Mouse (Mus musculus): ENCODE data around the gene Rho.

The Rho gene

DNA sequence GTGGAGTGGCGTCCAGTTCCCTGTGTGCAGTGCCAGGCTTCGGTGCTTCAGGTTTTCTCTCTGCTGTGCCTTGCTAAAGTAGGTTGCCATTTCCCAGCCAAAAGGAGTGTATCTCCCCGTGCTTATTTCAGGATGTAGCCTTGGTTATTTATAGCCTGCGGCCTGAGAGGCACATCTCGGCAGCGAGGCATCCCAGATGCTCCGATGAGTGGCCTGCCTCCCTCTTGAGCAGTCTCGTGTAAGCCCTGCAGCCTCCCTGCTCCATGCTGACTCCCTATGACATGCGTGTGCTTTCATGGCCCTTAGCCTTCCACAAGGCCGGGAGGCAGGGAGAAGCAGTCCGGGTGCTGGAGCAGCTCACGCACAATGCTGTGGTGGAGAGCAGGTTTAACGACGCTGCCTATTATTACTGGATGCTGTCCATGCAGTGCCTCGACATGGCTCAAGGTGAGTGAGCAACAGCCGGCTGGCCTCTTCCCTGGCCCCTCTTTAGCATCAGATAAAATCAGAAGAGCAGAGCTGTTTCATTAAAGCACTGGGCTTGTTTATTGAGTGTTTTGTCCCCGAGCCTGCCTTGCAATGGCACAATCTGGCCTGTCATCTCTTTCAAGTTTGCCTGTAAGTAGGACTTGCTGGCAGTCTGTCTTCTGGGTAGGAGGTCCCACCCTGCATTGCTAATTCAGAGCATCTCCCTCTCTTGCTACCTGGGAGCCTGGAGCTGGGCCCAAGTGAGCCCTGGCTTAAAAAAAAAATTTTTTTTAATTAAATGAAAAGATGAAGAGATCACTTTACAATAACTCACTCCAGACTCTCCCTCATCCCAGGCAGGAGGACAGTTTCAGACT lies 15.7 kb upstream of the Rho start:
- no peak for DNase-seq (ENCODE audit: low read depth, low spot score)

DNA sequence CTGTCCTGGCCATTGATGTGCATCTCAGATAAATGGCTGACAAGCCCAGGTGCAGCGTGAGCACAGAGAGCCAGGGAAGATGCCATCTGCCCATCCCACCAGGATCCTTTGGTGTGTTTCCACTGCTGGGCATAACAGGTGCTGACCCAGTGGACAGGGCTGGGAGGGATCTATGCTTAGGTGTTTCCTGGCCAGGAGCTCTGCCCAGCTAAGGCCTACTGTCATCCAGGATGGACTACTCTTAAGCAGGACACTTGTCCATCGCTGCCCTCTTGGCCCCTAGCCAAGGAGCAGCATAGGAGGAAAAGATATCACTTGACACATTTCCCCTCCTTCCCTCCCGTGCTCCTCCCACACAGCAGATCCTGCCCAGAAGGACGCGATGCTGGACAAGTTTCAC lies 14.9 kb upstream of the Rho start:
- DNase-seq (ENCODE audit: low read depth, low spot score): no peak

GRCm38 (mm10) chr6:115918615-115919014 lies 12.9 kb upstream of the Rho start:
- no peak for DNase-seq (ENCODE audit: low read depth, low spot score)

DNA sequence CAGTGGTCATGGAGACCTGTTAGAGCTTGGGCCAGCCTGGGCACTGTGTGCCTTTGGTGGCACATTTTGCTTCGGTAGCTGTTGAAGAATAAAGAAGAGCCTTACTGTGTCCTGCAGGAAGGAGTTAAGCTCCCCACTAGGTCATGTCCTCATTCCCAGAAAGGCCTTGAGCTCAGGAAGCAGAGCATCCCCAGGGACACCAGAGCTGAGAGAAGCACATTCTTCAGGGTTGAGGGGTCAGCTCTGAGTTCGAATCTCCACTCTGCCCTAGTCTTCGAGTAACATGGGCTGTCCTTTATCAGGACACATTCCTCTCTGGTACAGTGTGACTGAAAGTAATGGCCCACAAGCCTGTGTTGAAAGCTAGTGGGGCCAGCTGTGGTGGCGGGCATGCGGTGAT lies 11.7 kb upstream of the Rho start:
- no peak for DNase-seq (ENCODE audit: low read depth, low spot score)

- DNase-seq (ENCODE audit: low read depth, low spot score): no peak
These were observed 6.7 kb upstream of the Rho start for GRCm38 (mm10) chr6:115924829-115925228.

- no peak for DNase-seq (ENCODE audit: low read depth, low spot score)
These were observed 5.1 kb upstream of the Rho start for GRCm38 (mm10) chr6:115926416-115926815.

- no peak for DNase-seq (ENCODE audit: low read depth, low spot score)
These were observed 4.0 kb upstream of the Rho start for GRCm38 (mm10) chr6:115927292-115928242.

DNA sequence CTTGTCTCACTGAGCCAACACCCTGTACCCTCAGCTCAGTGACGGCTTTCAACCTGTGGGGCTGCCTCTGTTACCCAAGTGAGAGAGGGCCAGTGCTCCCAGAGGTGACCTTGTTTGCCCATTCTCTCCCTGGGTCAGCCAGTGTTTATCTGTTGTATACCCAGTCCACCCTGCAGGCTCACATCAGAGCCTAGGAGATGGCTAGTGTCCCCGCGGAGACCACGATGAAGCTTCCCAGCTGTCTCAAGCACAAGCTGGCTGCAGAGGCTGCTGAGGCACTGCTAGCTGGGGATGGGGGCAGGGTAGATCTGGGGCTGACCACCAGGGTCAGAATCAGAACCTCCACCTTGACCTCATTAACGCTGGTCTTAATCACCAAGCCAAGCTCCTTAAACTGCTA lies 1.5 kb upstream of the Rho start:
- no peak for DNase-seq (ENCODE audit: low read depth, low spot score)

DNA sequence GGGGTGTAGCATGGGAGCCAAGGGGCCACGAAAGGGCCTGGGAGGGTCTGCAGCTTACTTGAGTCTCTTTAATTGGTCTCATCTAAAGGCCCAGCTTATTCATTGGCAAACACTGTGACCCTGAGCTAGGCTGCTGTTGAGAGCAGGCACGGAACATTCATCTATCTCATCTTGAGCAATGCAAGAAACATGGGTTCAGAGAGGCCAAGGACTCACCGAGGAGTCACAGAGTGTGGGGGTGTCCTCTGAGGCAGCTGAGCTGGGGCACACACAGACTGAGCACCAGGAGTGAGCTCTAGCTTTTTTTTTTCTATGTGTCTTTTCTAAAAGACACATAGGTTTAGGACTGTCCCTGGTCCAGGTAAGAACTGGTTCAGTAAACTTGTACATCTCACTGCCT lies 843 bp downstream of the Rho start:
- DNase-seq (ENCODE audit: low read depth, low spot score): no peak

GRCm38 (mm10) chr6:115935544-115935943 lies 4.0 kb downstream of the Rho start:
- DNase-seq (ENCODE audit: low read depth, low spot score): no peak

DNA sequence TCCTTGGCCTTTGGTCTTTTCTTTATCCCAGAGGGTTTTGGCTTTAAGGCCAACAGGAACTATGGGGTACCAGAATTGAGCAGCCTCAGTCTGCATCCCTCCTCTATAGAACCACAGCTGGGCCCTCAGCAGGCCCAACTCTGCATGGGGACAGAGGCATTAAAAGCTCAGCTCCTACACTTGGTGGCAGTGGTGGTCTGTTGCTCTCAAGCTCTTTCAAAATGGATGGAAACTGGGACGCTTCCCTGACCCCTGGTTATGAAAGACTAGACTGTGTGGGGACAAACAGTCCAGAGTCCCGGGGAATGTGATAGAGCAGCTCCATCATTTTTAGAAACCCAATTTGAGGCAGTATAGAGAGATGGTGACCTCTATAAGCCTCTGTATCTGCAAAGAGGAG lies 6.5 kb downstream of the Rho start:
- no peak for DNase-seq (ENCODE audit: low read depth, low spot score)

DNA sequence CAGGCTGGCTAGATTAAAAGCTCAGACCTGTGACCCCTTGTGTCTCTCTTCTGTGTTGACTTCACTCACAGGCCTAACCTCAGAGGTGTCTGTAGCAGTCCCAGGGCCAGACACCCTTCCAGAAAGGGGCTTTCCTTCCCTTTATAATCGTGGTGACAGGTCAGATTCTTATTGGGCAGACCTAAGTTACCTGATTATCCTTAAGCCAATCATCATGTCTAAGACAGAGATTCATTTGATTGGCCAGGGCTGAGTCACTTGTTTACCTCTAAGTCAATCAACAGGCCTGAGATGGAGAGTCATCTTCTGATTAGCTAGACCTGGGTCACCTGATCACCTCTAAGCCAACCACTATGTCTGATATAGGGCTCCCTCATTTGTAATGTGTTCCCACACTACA lies 7.2 kb downstream of the Rho start:
- DNase-seq (ENCODE audit: low read depth, low spot score): peak; percentile 17

DNA sequence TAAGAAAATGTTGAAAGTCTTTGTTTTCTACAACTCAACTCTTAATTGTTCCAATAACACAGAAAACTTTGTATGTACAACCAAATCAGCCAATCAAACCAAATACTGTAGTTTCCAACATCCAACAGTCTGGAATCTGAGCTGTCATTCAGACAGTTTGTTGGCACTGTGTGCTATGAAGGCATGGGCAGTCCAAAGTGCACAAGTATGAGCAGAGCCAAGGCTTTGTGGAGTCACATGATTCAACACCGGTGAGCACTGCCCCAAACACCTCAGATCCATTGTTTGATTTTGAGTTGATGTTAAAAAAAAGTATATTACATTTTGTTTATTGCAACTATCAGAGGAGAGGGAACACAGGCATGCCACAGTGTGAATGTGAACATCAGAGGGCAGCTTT lies 9.1 kb downstream of the Rho start:
- DNase-seq (ENCODE audit: low read depth, low spot score): no peak

GRCm38 (mm10) chr6:115941128-115941527 lies 9.6 kb downstream of the Rho start:
- DNase-seq (ENCODE audit: low read depth, low spot score): no peak

GRCm38 (mm10) chr6:115943498-115944427 lies 12.2 kb downstream of the Rho start:
- no peak for DNase-seq (ENCODE audit: low read depth, low spot score)

DNA sequence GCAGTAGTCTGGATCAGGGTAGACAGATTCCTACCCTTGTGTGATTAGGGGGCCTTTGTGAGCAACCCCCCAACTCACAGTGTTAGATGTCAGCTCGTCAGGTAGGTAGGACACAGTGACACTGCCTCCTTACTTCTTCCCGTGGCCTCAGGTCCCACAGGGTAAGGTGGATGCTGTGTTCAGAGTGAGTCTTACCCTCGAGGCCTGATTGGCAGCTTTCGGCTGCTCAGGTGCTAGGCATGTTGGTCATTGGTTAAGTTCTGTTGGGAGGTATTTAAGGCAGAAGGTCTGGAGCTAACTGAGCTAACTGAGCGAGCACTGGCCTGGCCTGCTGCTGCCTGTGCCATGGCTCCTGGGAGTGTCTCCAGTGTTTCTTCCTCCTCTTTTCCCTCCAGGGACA lies 13.1 kb downstream of the Rho start, which contains the start of gene H1foo:
Gene H1foo, plus strand, starts transcription at position 301 of the 400 bp plus-strand sequence.
- no peak for DNase-seq (ENCODE audit: low read depth, low spot score)

GRCm38 (mm10) chr6:115945633-115946032 lies 14.1 kb downstream of the Rho start:
- peak; percentile 50 for DNase-seq (ENCODE audit: low read depth, low spot score)

DNA sequence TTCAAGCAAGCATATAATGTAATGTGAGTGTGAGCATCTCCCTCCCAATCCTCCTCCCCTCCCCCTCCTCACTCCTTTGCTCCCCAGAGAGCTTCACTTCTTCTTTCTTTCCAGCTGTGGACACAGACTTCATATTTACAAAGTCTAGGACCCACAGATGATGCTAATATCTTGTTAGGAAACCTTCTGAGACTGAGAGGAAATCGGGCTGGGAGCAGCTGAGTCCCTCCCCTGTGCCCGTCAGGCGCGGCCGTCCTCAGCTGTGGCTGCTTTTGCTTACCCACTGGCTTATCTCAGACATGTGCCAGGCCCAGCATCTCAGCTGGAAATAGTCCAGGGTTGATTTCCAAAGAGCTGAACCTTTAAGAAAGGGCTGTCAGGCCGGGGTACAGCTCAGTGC lies 14.8 kb downstream of the Rho start:
- peak; percentile 48 for DNase-seq (ENCODE audit: low read depth, low spot score)

DNA sequence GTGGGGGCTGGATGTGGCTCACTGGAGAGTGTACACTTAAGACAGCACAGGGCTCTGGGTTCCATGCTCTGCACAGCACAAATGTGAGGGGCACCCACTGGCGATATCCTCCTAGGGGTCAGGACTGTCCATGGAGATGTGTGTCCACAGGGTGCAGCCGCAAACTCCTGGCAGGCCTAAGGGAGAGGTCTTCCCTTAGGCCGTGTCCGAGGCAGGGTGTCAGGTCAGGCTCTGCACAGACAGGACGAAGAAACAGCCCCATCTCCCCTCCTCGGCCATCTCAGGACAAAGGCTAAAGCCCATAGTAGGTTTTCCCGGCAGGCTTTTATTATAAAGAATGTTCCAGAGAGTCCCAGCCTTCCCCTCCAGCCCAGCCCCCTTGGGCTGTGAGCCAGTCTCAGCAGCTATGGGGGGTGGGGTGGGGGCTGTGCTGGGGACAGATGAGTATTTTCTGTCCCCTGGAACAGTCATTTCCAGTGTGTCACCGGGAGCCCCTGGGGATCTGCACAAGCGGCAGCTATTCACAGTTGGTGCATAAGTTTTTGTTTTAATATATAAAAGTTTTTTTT lies 23.0 kb downstream of the Rho start:
- DNase-seq (ENCODE audit: low read depth, low spot score): no peak

GRCm38 (mm10) chr6:115955169-115955568 lies 23.6 kb downstream of the Rho start:
- DNase-seq (ENCODE audit: low read depth, low spot score): no peak

- DNase-seq (ENCODE audit: low read depth, low spot score): no peak
These were observed 24.1 kb downstream of the Rho start for GRCm38 (mm10) chr6:115955664-115956063.

Measured in A20 (cell line).